Mouse (Mus musculus): Measurements from ENCODE around the gene Aqp6. TPM values are rescaled to one million over a fixed set of nuclear protein-coding genes. Genes with fewer than 3 reads are reported as not detected.
A peak's percentile ranks its signal among the peaks of the same experiment; 100 is the strongest.

Gene Aqp6
- polyA plus RNA-seq, 1 experiment from 2014 or later = not detected

- 0 out of 2 replicates have a peak, but pooled peaks have one; percentile 2 for ATAC-seq (replicated peaks; ENCODE audit: insufficient number of reproducible peaks, insufficient read depth, low FRiP score, low read depth)
- Histone ChIP-seq H3K4me3 (no peak overlapping the region), H3K9ac (no peak overlapping the region), H3K27me3 (peaks cover 14% of the 10 kb centered on the region; the same call in 1 of the 2 replicates), H3K9me3 (replicated peaks) (no peaks in the 10 kb centered on the region), H3K4me2 (peak overlapping the region; percentile 43; the same call in 1 of the 2 replicates), H3K4me1 (replicated peaks) (peaks cover 21% of the 10 kb centered on the region), H3K27ac (0 out of 2 replicates have a peak overlapping the region, but pooled peaks have one; percentile 0), H3K36me3 (peaks cover 2% of the 10 kb centered on the region; the same call in 1 of the 2 replicates)
- 23% methylated on average over 9 of the region's 9 CpGs for WGBS
Measured at GRCm38 (mm10) chr15:99615246-99615645, 14.0 kb downstream of the Aqp6 start.

- Histone ChIP-seq H3K4me1 (replicated peaks) (peaks cover 15% of the 10 kb centered on the region), H3K27me3 (peaks cover 3% of the 10 kb centered on the region; the same call in 1 of the 2 replicates), H3K27ac (no peak overlapping the region), H3K9me3 (replicated peaks) (no peaks in the 10 kb centered on the region), H3K36me3 (peaks cover 30% of the 10 kb centered on the region), H3K9ac (no peak overlapping the region), H3K4me2 (no peak overlapping the region), H3K4me3 (no peak overlapping the region)
- 87% methylated on average over 3 of the region's 3 CpGs for WGBS
- ATAC-seq (replicated peaks; ENCODE audit: insufficient number of reproducible peaks, insufficient read depth, low FRiP score, low read depth) = no peak
Measured at GRCm38 (mm10) chr15:99618595-99618994, 17.4 kb downstream of the Aqp6 start.

- Histone ChIP-seq H3K4me3 (no peak overlapping the region), H3K4me1 (replicated peaks) (peaks cover 8% of the 10 kb centered on the region), H3K9me3 (replicated peaks) (no peaks in the 10 kb centered on the region), H3K4me2 (no peak overlapping the region), H3K9ac (no peak overlapping the region), H3K27me3 (no peaks in the 10 kb centered on the region), H3K27ac (no peak overlapping the region), H3K36me3 (peaks cover 41% of the 10 kb centered on the region)
- ATAC-seq (replicated peaks; ENCODE audit: insufficient number of reproducible peaks, insufficient read depth, low FRiP score, low read depth) = no peak
- WGBS = 82% methylated on average over 4 of the region's 4 CpGs
Measured at GRCm38 (mm10) chr15:99619821-99620220, 18.6 kb downstream of the Aqp6 start.

GRCm38 (mm10) chr15:99622063-99622462 lies 20.9 kb downstream of the Aqp6 start:
- Histone ChIP-seq H3K4me3 (no peak overlapping the region), H3K27ac (no peak overlapping the region), H3K27me3 (no peaks in the 10 kb centered on the region), H3K4me2 (no peak overlapping the region), H3K9ac (no peak overlapping the region), H3K9me3 (replicated peaks) (no peaks in the 10 kb centered on the region), H3K36me3 (peaks cover 60% of the 10 kb centered on the region), H3K4me1 (replicated peaks) (no peaks in the 10 kb centered on the region)
- WGBS = 94% methylated on average over 11 of the region's 11 CpGs
- no peak for ATAC-seq (replicated peaks; ENCODE audit: insufficient number of reproducible peaks, insufficient read depth, low FRiP score, low read depth)

- Histone ChIP-seq H3K27ac (no peak overlapping the region), H3K9me3 (replicated peaks) (no peaks in the 10 kb centered on the region), H3K36me3 (peaks cover 87% of the 10 kb centered on the region), H3K4me3 (no peak overlapping the region), H3K27me3 (no peaks in the 10 kb centered on the region), H3K4me2 (no peak overlapping the region), H3K9ac (no peak overlapping the region), H3K4me1 (replicated peaks) (no peaks in the 10 kb centered on the region)
- ATAC-seq (replicated peaks; ENCODE audit: insufficient number of reproducible peaks, insufficient read depth, low FRiP score, low read depth) = no peak
Measured at GRCm38 (mm10) chr15:99631618-99632017, 30.4 kb downstream of the Aqp6 start.

- ATAC-seq (replicated peaks; ENCODE audit: insufficient number of reproducible peaks, insufficient read depth, low FRiP score, low read depth) = no peak
- H3K9ac ChIP-seq = no peak overlapping the region
- H3K27ac ChIP-seq = no peak overlapping the region
- no peaks in the 10 kb centered on the region for H3K4me1 ChIP-seq (replicated peaks)
- WGBS = 89% methylated on average over 7 of the region's 7 CpGs
- H3K9me3 ChIP-seq (replicated peaks) = no peaks in the 10 kb centered on the region
- peaks cover 88% of the 10 kb centered on the region for H3K36me3 ChIP-seq
- H3K27me3 ChIP-seq = no peaks in the 10 kb centered on the region
- H3K4me3 ChIP-seq = no peak overlapping the region
- H3K4me2 ChIP-seq = no peak overlapping the region
Measured at GRCm38 (mm10) chr15:99634702-99635101, 33.5 kb downstream of the Aqp6 start.

GRCm38 (mm10) chr15:99637405-99638123 lies 36.4 kb downstream of the Aqp6 start:
- ATAC-seq (replicated peaks; ENCODE audit: insufficient number of reproducible peaks, insufficient read depth, low FRiP score, low read depth) = no peak
- no peak overlapping the region for H3K9ac ChIP-seq
- H3K4me2 ChIP-seq = no peak overlapping the region
- no peak overlapping the region for H3K4me3 ChIP-seq
- 86% methylated on average over 12 of the region's 12 CpGs for WGBS
- H3K9me3 ChIP-seq (replicated peaks) = no peaks in the 10 kb centered on the region
- H3K4me1 ChIP-seq (replicated peaks) = no peaks in the 10 kb centered on the region
- no peak overlapping the region for H3K27ac ChIP-seq
- H3K36me3 ChIP-seq = peaks cover 77% of the 10 kb centered on the region
- no peaks in the 10 kb centered on the region for H3K27me3 ChIP-seq

- Histone ChIP-seq H3K9ac (no peak overlapping the region), H3K36me3 (peaks cover 72% of the 10 kb centered on the region), H3K27me3 (no peaks in the 10 kb centered on the region), H3K4me1 (replicated peaks) (no peaks in the 10 kb centered on the region; the same call in 1 of the 2 replicates), H3K27ac (no peak overlapping the region), H3K4me2 (no peak overlapping the region), H3K9me3 (replicated peaks) (no peaks in the 10 kb centered on the region), H3K4me3 (no peak overlapping the region)
- WGBS = 80% methylated on average over 5 of the region's 5 CpGs
- ATAC-seq (replicated peaks; ENCODE audit: insufficient number of reproducible peaks, insufficient read depth, low FRiP score, low read depth) = no peak
Measured at GRCm38 (mm10) chr15:99638124-99638485, 36.9 kb downstream of the Aqp6 start.

GRCm38 (mm10) chr15:99642622-99643021 lies 41.4 kb downstream of the Aqp6 start:
- 74% methylated on average over 6 of the region's 6 CpGs for WGBS
- H3K4me2 ChIP-seq = no peak overlapping the region
- no peaks in the 10 kb centered on the region for H3K9me3 ChIP-seq (replicated peaks)
- peaks cover 36% of the 10 kb centered on the region for H3K4me1 ChIP-seq (replicated peaks)
- ATAC-seq (replicated peaks; ENCODE audit: insufficient number of reproducible peaks, insufficient read depth, low FRiP score, low read depth) = no peak
- H3K36me3 ChIP-seq = peaks cover 30% of the 10 kb centered on the region
- no peaks in the 10 kb centered on the region for H3K27me3 ChIP-seq
- H3K4me3 ChIP-seq = no peak overlapping the region
- H3K9ac ChIP-seq = no peak overlapping the region
- no peak overlapping the region for H3K27ac ChIP-seq

- Histone ChIP-seq H3K4me1 (replicated peaks) (peaks cover 46% of the 10 kb centered on the region), H3K9ac (no peak overlapping the region), H3K4me2 (no peak overlapping the region), H3K36me3 (peaks cover 25% of the 10 kb centered on the region), H3K27me3 (no peaks in the 10 kb centered on the region), H3K4me3 (no peak overlapping the region), H3K27ac (no peak overlapping the region), H3K9me3 (replicated peaks) (no peaks in the 10 kb centered on the region)
- no peak for ATAC-seq (replicated peaks; ENCODE audit: insufficient number of reproducible peaks, insufficient read depth, low FRiP score, low read depth)
- 74% methylated on average over 10 of the region's 10 CpGs for WGBS
Measured at GRCm38 (mm10) chr15:99643832-99644231, 42.6 kb downstream of the Aqp6 start.

GRCm38 (mm10) chr15:99644776-99645175 lies 43.6 kb downstream of the Aqp6 start:
- Histone ChIP-seq H3K4me1 (replicated peaks) (peaks cover 55% of the 10 kb centered on the region), H3K4me3 (no peak overlapping the region), H3K4me2 (peak overlapping the region; percentile 30), H3K9me3 (replicated peaks) (no peaks in the 10 kb centered on the region), H3K36me3 (peaks cover 15% of the 10 kb centered on the region), H3K9ac (no peak overlapping the region), H3K27ac (no peak overlapping the region), H3K27me3 (no peaks in the 10 kb centered on the region)
- ATAC-seq (replicated peaks; ENCODE audit: insufficient number of reproducible peaks, insufficient read depth, low FRiP score, low read depth) = no peak
- WGBS = 47% methylated on average over 7 of the region's 7 CpGs

GRCm38 (mm10) chr15:99648326-99648725 lies 47.1 kb downstream of the Aqp6 start:
- WGBS = 24% methylated on average over 4 of the region's 4 CpGs
- ATAC-seq (replicated peaks; ENCODE audit: insufficient number of reproducible peaks, insufficient read depth, low FRiP score, low read depth) = no peak
- H3K9ac ChIP-seq = no peak overlapping the region
- no peaks in the 10 kb centered on the region for H3K9me3 ChIP-seq (replicated peaks)
- H3K27me3 ChIP-seq = no peaks in the 10 kb centered on the region
- H3K4me2 ChIP-seq = peak overlapping the region; percentile 84
- H3K36me3 ChIP-seq = no peaks in the 10 kb centered on the region
- peak overlapping the region; percentile 20 for H3K4me3 ChIP-seq
- peaks cover 69% of the 10 kb centered on the region for H3K4me1 ChIP-seq (replicated peaks)
- H3K27ac ChIP-seq = peak overlapping the region; percentile 70
